Mouse (Mus musculus): Measurements from ENCODE around the gene Gm49361. TPM values are rescaled to one million over a fixed set of nuclear protein-coding genes. Genes with fewer than 3 reads are reported as not detected.

Gm49361 gene
- polyA plus RNA-seq, 1 experiment from 2014 or later = not detected

GRCm38 (mm10) chr14:57732668-57733293 is 13.1 kb downstream of the Gm49361 start:
- H3K9me3 ChIP-seq (ENCODE audit: low read length) = no peaks in the 10 kb centered on the region
- H3K27ac ChIP-seq (ENCODE audit: low read length) = no peak overlapping the region
- no peak for ATAC-seq (ENCODE audit: low FRiP score, low TSS enrichment)
- H3K27me3 ChIP-seq (ENCODE audit: insufficient read depth, low read length) = no peaks in the 10 kb centered on the region
- H3K4me2 ChIP-seq (replicated peaks; ENCODE audit: low read depth, low read length) = no peak overlapping the region
- no peak overlapping the region for H3K4me3 ChIP-seq (ENCODE audit: low read length)
- no peak overlapping the region for H3K9ac ChIP-seq (replicated peaks; ENCODE audit: low read length)
- 60% methylated on average over 6 of the region's 6 CpGs for whole genome bisulfite sequencing
- peaks cover 15% of the 10 kb centered on the region; the same call in 1 of the 2 replicates for H3K36me3 ChIP-seq (ENCODE audit: insufficient read depth, low read length)
- H3K4me1 ChIP-seq (ENCODE audit: insufficient read depth, low read length) = peaks cover 58% of the 10 kb centered on the region

- peak; percentile 79 for ATAC-seq (ENCODE audit: low FRiP score, low TSS enrichment)
- H3K4me3 ChIP-seq (ENCODE audit: low read length) = no peak overlapping the region
- peak overlapping the region; percentile 50 for H3K9ac ChIP-seq (replicated peaks; ENCODE audit: low read length)
- no peaks in the 10 kb centered on the region for H3K27me3 ChIP-seq (ENCODE audit: insufficient read depth, low read length)
- peaks cover 43% of the 10 kb centered on the region for H3K4me1 ChIP-seq (ENCODE audit: insufficient read depth, low read length)
- H3K36me3 ChIP-seq (ENCODE audit: insufficient read depth, low read length) = peaks cover 20% of the 10 kb centered on the region
- H3K27ac ChIP-seq (ENCODE audit: low read length) = peak overlapping the region; percentile 93
- 40% methylated on average over 9 of the region's 9 CpGs for WGBS
- peaks cover 6% of the 10 kb centered on the region for H3K9me3 ChIP-seq (ENCODE audit: low read length)
- 0 out of 2 replicates have a peak overlapping the region, but pooled peaks have one; percentile 10 for H3K4me2 ChIP-seq (replicated peaks; ENCODE audit: low read depth, low read length)
These were observed 15.4 kb downstream of the Gm49361 start for GRCm38 (mm10) chr14:57730527-57730926.

GRCm38 (mm10) chr14:57729975-57730499 is 15.9 kb downstream of the Gm49361 start:
- Histone ChIP-seq H3K27me3 (ENCODE audit: insufficient read depth, low read length) (no peaks in the 10 kb centered on the region), H3K9me3 (ENCODE audit: low read length) (peaks cover 6% of the 10 kb centered on the region), H3K4me3 (ENCODE audit: low read length) (no peak overlapping the region), H3K27ac (ENCODE audit: low read length) (peak overlapping the region; percentile 93), H3K4me2 (replicated peaks; ENCODE audit: low read depth, low read length) (0 out of 2 replicates have a peak overlapping the region, but pooled peaks have one; percentile 10), H3K4me1 (ENCODE audit: insufficient read depth, low read length) (peaks cover 41% of the 10 kb centered on the region), H3K36me3 (ENCODE audit: insufficient read depth, low read length) (peaks cover 20% of the 10 kb centered on the region), H3K9ac (replicated peaks; ENCODE audit: low read length) (peak overlapping the region; percentile 50)
- ATAC-seq (ENCODE audit: low FRiP score, low TSS enrichment) = peak; percentile 86
- 31% methylated on average over 5 of the region's 5 CpGs for WGBS

GRCm38 (mm10) chr14:57729364-57729763 is 16.5 kb downstream of the Gm49361 start:
- Histone ChIP-seq H3K9me3 (ENCODE audit: low read length) (peaks cover 6% of the 10 kb centered on the region), H3K4me2 (replicated peaks; ENCODE audit: low read depth, low read length) (no peak overlapping the region), H3K4me3 (ENCODE audit: low read length) (no peak overlapping the region), H3K4me1 (ENCODE audit: insufficient read depth, low read length) (peaks cover 37% of the 10 kb centered on the region), H3K36me3 (ENCODE audit: insufficient read depth, low read length) (peaks cover 20% of the 10 kb centered on the region), H3K27me3 (ENCODE audit: insufficient read depth, low read length) (no peaks in the 10 kb centered on the region), H3K27ac (ENCODE audit: low read length) (peak overlapping the region; percentile 93), H3K9ac (replicated peaks; ENCODE audit: low read length) (no peak overlapping the region)
- no peak for ATAC-seq (ENCODE audit: low FRiP score, low TSS enrichment)
- 62% methylated on average over 8 of the region's 8 CpGs for WGBS

GRCm38 (mm10) chr14:57726172-57726571 is 19.7 kb downstream of the Gm49361 start:
- ATAC-seq (ENCODE audit: low FRiP score, low TSS enrichment) = no peak
- H3K4me2 ChIP-seq (replicated peaks; ENCODE audit: low read depth, low read length) = no peak overlapping the region
- no peak overlapping the region for H3K4me3 ChIP-seq (ENCODE audit: low read length)
- WGBS = 82% methylated on average over 8 of the region's 8 CpGs
- no peaks in the 10 kb centered on the region for H3K27me3 ChIP-seq (ENCODE audit: insufficient read depth, low read length)
- H3K4me1 ChIP-seq (ENCODE audit: insufficient read depth, low read length) = peaks cover 26% of the 10 kb centered on the region
- H3K9ac ChIP-seq (replicated peaks; ENCODE audit: low read length) = no peak overlapping the region
- H3K9me3 ChIP-seq (ENCODE audit: low read length) = peaks cover 6% of the 10 kb centered on the region
- H3K36me3 ChIP-seq (ENCODE audit: insufficient read depth, low read length) = peaks cover 17% of the 10 kb centered on the region
- no peak overlapping the region for H3K27ac ChIP-seq (ENCODE audit: low read length)

- Histone ChIP-seq H3K9me3 (ENCODE audit: low read length) (peaks cover 6% of the 10 kb centered on the region), H3K4me2 (replicated peaks; ENCODE audit: low read depth, low read length) (no peak overlapping the region), H3K27me3 (ENCODE audit: insufficient read depth, low read length) (no peaks in the 10 kb centered on the region), H3K27ac (ENCODE audit: low read length) (0 out of 2 replicates have a peak overlapping the region, but pooled peaks have one; percentile 1), H3K36me3 (ENCODE audit: insufficient read depth, low read length) (peaks cover 13% of the 10 kb centered on the region), H3K4me1 (ENCODE audit: insufficient read depth, low read length) (peaks cover 9% of the 10 kb centered on the region), H3K4me3 (ENCODE audit: low read length) (no peak overlapping the region), H3K9ac (replicated peaks; ENCODE audit: low read length) (no peak overlapping the region)
- peak; percentile 57; the same call in 1 of the 2 replicates for ATAC-seq (ENCODE audit: low FRiP score, low TSS enrichment)
- WGBS = 41% methylated on average over 4 of the region's 4 CpGs
These were observed 21.4 kb downstream of the Gm49361 start for GRCm38 (mm10) chr14:57724473-57724872.

GRCm38 (mm10) chr14:57718245-57718644 is 27.7 kb downstream of the Gm49361 start:
- Histone ChIP-seq H3K9ac (replicated peaks; ENCODE audit: low read length) (no peak overlapping the region), H3K9me3 (ENCODE audit: low read length) (no peaks in the 10 kb centered on the region), H3K4me1 (ENCODE audit: insufficient read depth, low read length) (no peaks in the 10 kb centered on the region; the same call in 1 of the 2 replicates), H3K27me3 (ENCODE audit: insufficient read depth, low read length) (no peaks in the 10 kb centered on the region), H3K36me3 (ENCODE audit: insufficient read depth, low read length) (peaks cover 10% of the 10 kb centered on the region), H3K4me2 (replicated peaks; ENCODE audit: low read depth, low read length) (no peak overlapping the region), H3K4me3 (ENCODE audit: low read length) (no peak overlapping the region), H3K27ac (ENCODE audit: low read length) (no peak overlapping the region)
- ATAC-seq (ENCODE audit: low FRiP score, low TSS enrichment) = no peak
- WGBS = 94% methylated on average over 4 of the region's 4 CpGs

GRCm38 (mm10) chr14:57716601-57717245 is 29.2 kb downstream of the Gm49361 start:
- Histone ChIP-seq H3K27ac (ENCODE audit: low read length) (no peak overlapping the region; the same call in 1 of the 2 replicates), H3K36me3 (ENCODE audit: insufficient read depth, low read length) (peaks cover 3% of the 10 kb centered on the region), H3K4me1 (ENCODE audit: insufficient read depth, low read length) (no peaks in the 10 kb centered on the region; the same call in 1 of the 2 replicates), H3K9me3 (ENCODE audit: low read length) (no peaks in the 10 kb centered on the region), H3K9ac (replicated peaks; ENCODE audit: low read length) (no peak overlapping the region), H3K4me3 (ENCODE audit: low read length) (no peak overlapping the region), H3K27me3 (ENCODE audit: insufficient read depth, low read length) (no peaks in the 10 kb centered on the region), H3K4me2 (replicated peaks; ENCODE audit: low read depth, low read length) (no peak overlapping the region)
- no peak for ATAC-seq (ENCODE audit: low FRiP score, low TSS enrichment)
- WGBS = 84% methylated on average over 4 of the region's 4 CpGs

GRCm38 (mm10) chr14:57712884-57713283 is 33.0 kb downstream of the Gm49361 start:
- no peak for ATAC-seq (ENCODE audit: low FRiP score, low TSS enrichment)
- no peak overlapping the region for H3K4me3 ChIP-seq (ENCODE audit: low read length)
- peaks cover 10% of the 10 kb centered on the region for H3K4me1 ChIP-seq (ENCODE audit: insufficient read depth, low read length)
- H3K9ac ChIP-seq (replicated peaks; ENCODE audit: low read length) = no peak overlapping the region
- no peaks in the 10 kb centered on the region for H3K27me3 ChIP-seq (ENCODE audit: insufficient read depth, low read length)
- H3K9me3 ChIP-seq (ENCODE audit: low read length) = no peaks in the 10 kb centered on the region
- no peak overlapping the region for H3K4me2 ChIP-seq (replicated peaks; ENCODE audit: low read depth, low read length)
- H3K27ac ChIP-seq (ENCODE audit: low read length) = no peak overlapping the region
- 88% methylated on average over 1 of the region's 1 CpGs for WGBS
- peaks cover 3% of the 10 kb centered on the region for H3K36me3 ChIP-seq (ENCODE audit: insufficient read depth, low read length)

- 79% methylated on average over 6 of the region's 6 CpGs for WGBS
- H3K27ac ChIP-seq (ENCODE audit: low read length) = no peak overlapping the region
- no peak for ATAC-seq (ENCODE audit: low FRiP score, low TSS enrichment)
- no peak overlapping the region for H3K4me3 ChIP-seq (ENCODE audit: low read length)
- no peak overlapping the region for H3K9ac ChIP-seq (replicated peaks; ENCODE audit: low read length)
- peaks cover 3% of the 10 kb centered on the region; the same call in 1 of the 2 replicates for H3K36me3 ChIP-seq (ENCODE audit: insufficient read depth, low read length)
- peaks cover 19% of the 10 kb centered on the region for H3K4me1 ChIP-seq (ENCODE audit: insufficient read depth, low read length)
- no peaks in the 10 kb centered on the region for H3K9me3 ChIP-seq (ENCODE audit: low read length)
- no peaks in the 10 kb centered on the region for H3K27me3 ChIP-seq (ENCODE audit: insufficient read depth, low read length)
- no peak overlapping the region for H3K4me2 ChIP-seq (replicated peaks; ENCODE audit: low read depth, low read length)
These were observed 34.8 kb downstream of the Gm49361 start for GRCm38 (mm10) chr14:57711059-57711458.

Measured in kidney, embryonic 16.5 days (tissue).